Mouse (Mus musculus) spleen, adult 2 months (tissue): ENCODE results near the gene Card9. TPM values are rescaled to one million over a fixed set of nuclear protein-coding genes. Genes with fewer than 3 reads are reported as not detected.

Experiments
- DNase-seq, 2 experiments: peaks; one replicate each; pipeline versions ENCODE4 v3.0.0 to v3.0.0-alpha.2; 2012 to 2021; ENCODE audit warnings: low spot score in 2 of 2, low read depth in 1 of 2
- H3K27ac ChIP-seq: fragments of 200-500 bp; 2 replicates; pipeline ENCODE4 v1.5.1; 2012; ENCODE audit warnings: low read length, inconsistent platforms; ENCODE audit not compliant: insufficient read depth
- H3K27me3 ChIP-seq: fragments of 200-500 bp; 2 replicates; pipeline ENCODE4 v1.6.1; 2012; ENCODE audit warnings: mild to moderate bottlenecking, moderate library complexity, low read length, inconsistent platforms; ENCODE audit not compliant: control insufficient read depth, insufficient read depth
- H3K36me3 ChIP-seq: fragments of 200-500 bp; 2 replicates; pipeline ENCODE4 v1.6.1; 2012; ENCODE audit warnings: mild to moderate bottlenecking, low read length, inconsistent platforms; ENCODE audit not compliant: control insufficient read depth, insufficient read depth
- H3K4me1 ChIP-seq: fragments of 200-500 bp; 2 replicates; pipeline ENCODE4 v1.6.1; 2011; ENCODE audit warnings: inconsistent platforms; ENCODE audit not compliant: control insufficient read depth, insufficient read depth, insufficient read length
- H3K4me3 ChIP-seq: fragments of 200-500 bp; 2 replicates; pipeline ENCODE4 v1.5.1; 2011; ENCODE audit warnings: mild to moderate bottlenecking, inconsistent platforms; ENCODE audit not compliant: insufficient read depth, insufficient read length; ENCODE audit errors: extremely low read depth
- CTCF ChIP-seq: fragments of 200-500 bp; IDR thresholded peaks from 2 replicates; pipeline ENCODE4 v1.5.1; 2011; ENCODE audit warnings: mild to moderate bottlenecking, inconsistent platforms; ENCODE audit not compliant: insufficient read depth, insufficient read length, insufficient replicate concordance; ENCODE audit errors: extremely low read depth
- POLR2A ChIP-seq: fragments of 200-500 bp; IDR thresholded peaks from 2 replicates; pipeline ENCODE4 v1.6.1; 2011; ENCODE audit warnings: low read depth, low read length, inconsistent platforms
- WGBS: fragments of 180-500 bp; shearing (Covaris S2); methylation state at CpG from one replicate; pipeline ENCODE4 v1.1.7; 2018; 5-methylcytosine and 5-hydroxymethylcytosine counted together
- polyA plus RNA-seq: library from polyadenylated mRNA; depleted of rRNA; stranded (reverse); fragments of >200 nt; gene quantifications from 2 replicates; pipeline ENCODE4 v1.2.3, GENCODE M21; 2012

Gene Card9
- polyA plus RNA-seq, 1 experiment, result 11.9 TPM

GRCm38 (mm10) chr2:26315925-26316311 lies 44.8 kb downstream of the Card9 start:
- H3K27me3 ChIP-seq, result no peaks in the 10 kb centered on the region
- H3K36me3 ChIP-seq, result no peaks in the 10 kb centered on the region
- H3K4me3 ChIP-seq, result peak overlapping the region; percentile 83
- peak overlapping the region; percentile 32; the same call in 1 of the 2 replicates for H3K27ac ChIP-seq
- no peak for DNase-seq
- WGBS, result 11% methylated on average over 11 of the region's 11 CpGs
- no peak for TF ChIP-seq POLR2A
- no peak for TF ChIP-seq CTCF
- peaks cover 10% of the 10 kb centered on the region for H3K4me1 ChIP-seq

GRCm38 (mm10) chr2:26315072-26315924 lies 45.4 kb downstream of the Card9 start, which contains the start of gene Gpsm1:
Gene Gpsm1, plus strand, starts transcription at chr2:26315515.
- Histone ChIP-seq H3K4me3 (peak within 1 kb of the TSS; percentile 83), H3K27me3 (no peaks in the 10 kb centered on the region), H3K27ac (peak within 1 kb of the TSS; percentile 32), H3K4me1 (peaks cover 10% of the 10 kb centered on the region), H3K36me3 (no peaks in the 10 kb centered on the region)
- DNase-seq, result peak in 1 of 2 experiments; percentile 64
- no peak for TF ChIP-seq POLR2A
- no peak for TF ChIP-seq CTCF
- WGBS, result under 1% methylated on average over 61 of the region's 66 CpGs

- no peaks in the 10 kb centered on the region for H3K27me3 ChIP-seq
- no peak overlapping the region for H3K4me3 ChIP-seq
- DNase-seq, result no peak
- 73% methylated on average over 13 of the region's 13 CpGs for WGBS
- peaks cover 10% of the 10 kb centered on the region for H3K4me1 ChIP-seq
- TF ChIP-seq POLR2A (no peak), CTCF (no peak)
- no peak overlapping the region for H3K27ac ChIP-seq
- H3K36me3 ChIP-seq, result no peaks in the 10 kb centered on the region
These were observed 46.2 kb downstream of the Card9 start for GRCm38 (mm10) chr2:26314281-26315071.

- no peaks in the 10 kb centered on the region for H3K36me3 ChIP-seq
- no peaks in the 10 kb centered on the region for H3K27me3 ChIP-seq
- DNase-seq, result no peak
- H3K4me1 ChIP-seq, result peaks cover 10% of the 10 kb centered on the region
- 82% methylated on average over 1 of the region's 1 CpGs for WGBS
- no peak overlapping the region for H3K27ac ChIP-seq
- TF ChIP-seq POLR2A (no peak), CTCF (no peak)
- H3K4me3 ChIP-seq, result no peak overlapping the region
These were observed 47.3 kb downstream of the Card9 start for GRCm38 (mm10) chr2:26313394-26313793.

- Histone ChIP-seq H3K36me3 (no peaks in the 10 kb centered on the region), H3K27me3 (no peaks in the 10 kb centered on the region), H3K27ac (no peak overlapping the region), H3K4me3 (no peak overlapping the region), H3K4me1 (peaks cover 10% of the 10 kb centered on the region)
- DNase-seq, result no peak
- TF ChIP-seq POLR2A, result no peak
- no peak for TF ChIP-seq CTCF
- WGBS, result 44% methylated on average over 2 of the region's 2 CpGs
These were observed 47.9 kb downstream of the Card9 start for GRCm38 (mm10) chr2:26312812-26313211.

- 36% methylated on average over 5 of the region's 5 CpGs for WGBS
- no peak for DNase-seq
- H3K4me3 ChIP-seq, result no peak overlapping the region
- no peaks in the 10 kb centered on the region for H3K36me3 ChIP-seq
- no peaks in the 10 kb centered on the region for H3K27me3 ChIP-seq
- H3K4me1 ChIP-seq, result peaks cover 10% of the 10 kb centered on the region
- no peak overlapping the region for H3K27ac ChIP-seq
- no peak for TF ChIP-seq POLR2A
- TF ChIP-seq CTCF, result no peak
These were observed 48.8 kb downstream of the Card9 start for GRCm38 (mm10) chr2:26311936-26312335.
